Mouse (Mus musculus) embryonic fibroblast, embryonic 13.5 days (primary cell): ENCODE results near the gene Znrf4. TPM values are rescaled to one million over a fixed set of nuclear protein-coding genes. Genes with fewer than 3 reads are reported as not detected.

ENCODE experiments used
- H3K27ac ChIP-seq: 2 replicates; pipeline ENCODE4 v1.5.1; 2012; ENCODE audit warnings: low read length, control low read depth, inconsistent platforms; ENCODE audit not compliant: insufficient read depth
- H3K4me1 ChIP-seq: 2 replicates; pipeline ENCODE4 v1.6.1; 2011; ENCODE audit warnings: low read length; ENCODE audit not compliant: control insufficient read depth, insufficient read depth
- H3K4me3 ChIP-seq: 2 replicates; pipeline ENCODE4 v1.5.1; 2011; ENCODE audit warnings: mild to moderate bottlenecking, control low read depth, low read length; ENCODE audit not compliant: insufficient read depth
- CTCF ChIP-seq: IDR thresholded peaks from 2 replicates; pipeline ENCODE4 v1.5.1; 2011; ENCODE audit warnings: mild to moderate bottlenecking, control low read depth, low read length, moderate library complexity, borderline replicate concordance; ENCODE audit not compliant: insufficient read depth
- POLR2A ChIP-seq: IDR thresholded peaks from 2 replicates; pipeline ENCODE4 v1.6.1; 2011; ENCODE audit warnings: low read depth, mild to moderate bottlenecking, control low read depth, low read length, moderate library complexity
- polyA plus RNA-seq: library from polyadenylated mRNA; stranded (reverse); fragments of >200 nt; gene quantifications from 2 replicates; pipeline ENCODE4 v1.2.4, GENCODE M21; 2011; ENCODE audit warnings: low read depth; ENCODE audit not compliant: missing spikeins, insufficient read length

The Znrf4 gene
- polyA plus RNA-seq, 1 experiment = not detected

GRCm38 (mm10) chr17:56475584-56476401 lies 36.4 kb downstream of the Znrf4 start:
- H3K4me1 ChIP-seq = 0 out of 2 replicates have a peak, but pooled peaks cover 2% of the 10 kb centered on the region
- TF ChIP-seq POLR2A (peak; percentile 57), CTCF (no peak)
- peak overlapping the region; percentile 62 for H3K4me3 ChIP-seq
- no peak overlapping the region for H3K27ac ChIP-seq

- Histone ChIP-seq H3K4me1 (0 out of 2 replicates have a peak, but pooled peaks cover 2% of the 10 kb centered on the region), H3K4me3 (peak overlapping the region; percentile 62), H3K27ac (no peak overlapping the region)
- TF ChIP-seq POLR2A (no peak), CTCF (no peak)
Measured at GRCm38 (mm10) chr17:56474831-56475581, 37.2 kb downstream of the Znrf4 start.

- Histone ChIP-seq H3K27ac (no peak overlapping the region), H3K4me3 (peak overlapping the region; percentile 62), H3K4me1 (0 out of 2 replicates have a peak, but pooled peaks cover 2% of the 10 kb centered on the region)
- TF ChIP-seq CTCF (no peak), POLR2A (no peak)
Measured at GRCm38 (mm10) chr17:56474311-56474830, 37.9 kb downstream of the Znrf4 start.

GRCm38 (mm10) chr17:56473611-56473905 lies 38.7 kb downstream of the Znrf4 start:
- H3K27ac ChIP-seq = no peak overlapping the region
- TF ChIP-seq CTCF (no peak), POLR2A (no peak)
- no peak overlapping the region for H3K4me3 ChIP-seq
- H3K4me1 ChIP-seq = no peaks in the 10 kb centered on the region

- H3K4me3 ChIP-seq = peak overlapping the region; percentile 13
- TF ChIP-seq POLR2A = no peak
- no peak for TF ChIP-seq CTCF
- no peak overlapping the region for H3K27ac ChIP-seq
- H3K4me1 ChIP-seq = no peaks in the 10 kb centered on the region
Measured at GRCm38 (mm10) chr17:56472733-56473610, 39.3 kb downstream of the Znrf4 start.

GRCm38 (mm10) chr17:56472121-56472520 lies 40.1 kb downstream of the Znrf4 start:
- TF ChIP-seq POLR2A = no peak
- TF ChIP-seq CTCF = no peak
- Histone ChIP-seq H3K4me1 (no peaks in the 10 kb centered on the region), H3K27ac (no peak overlapping the region), H3K4me3 (no peak overlapping the region)

- no peaks in the 10 kb centered on the region for H3K4me1 ChIP-seq
- no peak overlapping the region for H3K4me3 ChIP-seq
- no peak overlapping the region for H3K27ac ChIP-seq
- no peak for TF ChIP-seq POLR2A
- no peak for TF ChIP-seq CTCF
Measured at GRCm38 (mm10) chr17:56471136-56471535, 41.1 kb downstream of the Znrf4 start.

GRCm38 (mm10) chr17:56470571-56470970 lies 41.7 kb downstream of the Znrf4 start:
- H3K4me3 ChIP-seq = no peak overlapping the region
- TF ChIP-seq POLR2A (no peak), CTCF (no peak)
- H3K4me1 ChIP-seq = no peaks in the 10 kb centered on the region
- H3K27ac ChIP-seq = no peak overlapping the region

- TF ChIP-seq POLR2A (no peak), CTCF (no peak)
- H3K27ac ChIP-seq = no peak overlapping the region
- no peaks in the 10 kb centered on the region for H3K4me1 ChIP-seq
Measured at GRCm38 (mm10) chr17:56470001-56470436, 42.2 kb downstream of the Znrf4 start.

GRCm38 (mm10) chr17:56469275-56469674 lies 43.0 kb downstream of the Znrf4 start:
- TF ChIP-seq CTCF = no peak
- no peak for TF ChIP-seq POLR2A
- Histone ChIP-seq H3K4me1 (no peaks in the 10 kb centered on the region), H3K27ac (no peak overlapping the region), H3K4me3 (no peak overlapping the region)

More at GRCm38 (mm10) chr17:56470001-56470436, 42.2 kb downstream of the Znrf4 start:
- H3K4me3 ChIP-seq = no peak overlapping the region
